Mouse (Mus musculus) E14TG2a.4 (cell line): ENCODE results near the gene Tmco3.
A peak's percentile ranks its signal among the peaks of the same experiment; 100 is the strongest.

Source experiments
- H3K27me3 ChIP-seq: 2 replicates; pipeline ENCODE4 v1.6.1; 2014; ENCODE audit warnings: low read length, control low read depth; ENCODE audit not compliant: insufficient read depth
- H3K36me3 ChIP-seq: 2 replicates; pipeline ENCODE4 v1.6.1; 2014; ENCODE audit warnings: low read length, control low read depth; ENCODE audit not compliant: insufficient read depth
- H3K4me1 ChIP-seq: replicated peaks from 2 replicates; pipeline ENCODE4 v1.6.1; 2014; ENCODE audit warnings: low read depth, low read length, control low read depth
- H3K4me3 ChIP-seq: replicated peaks from 2 replicates; pipeline ENCODE4 v1.5.1; 2014; ENCODE audit warnings: mild to moderate bottlenecking, low read length
- H3K9me3 ChIP-seq: 2 replicates; pipeline ENCODE4 v1.6.1; 2014; ENCODE audit warnings: low read length, control low read depth
- CTCF ChIP-seq: conservative IDR thresholded peaks from 2 replicates; pipeline ENCODE4 v1.5.1; 2014; ENCODE audit warnings: low read length
- NANOG ChIP-seq: IDR thresholded peaks from 2 replicates; pipeline ENCODE4 v1.6.1; 2014; ENCODE audit warnings: borderline replicate concordance, low read length, mixed read lengths
- POU5F1 ChIP-seq: IDR thresholded peaks from 2 replicates; pipeline ENCODE4 v1.6.1; 2014; ENCODE audit warnings: low read length, borderline replicate concordance

Tmco3 gene

GRCm38 (mm10) chr8:13263376-13263775, 24.6 kb upstream of the Tmco3 start:
- H3K4me1 ChIP-seq, result peaks cover under 1% of the 10 kb centered on the region; the same call in 1 of the 2 replicates
- no peaks in the 10 kb centered on the region for H3K9me3 ChIP-seq

GRCm38 (mm10) chr8:13267566-13267965, 20.4 kb upstream of the Tmco3 start:
- Histone ChIP-seq H3K4me1 (peaks cover 8% of the 10 kb centered on the region; the same call in 1 of the 2 replicates), H3K36me3 (peaks cover 22% of the 10 kb centered on the region), H3K27me3 (no peaks in the 10 kb centered on the region), H3K4me3 (no peak overlapping the region), H3K9me3 (no peaks in the 10 kb centered on the region)
- TF ChIP-seq CTCF, result no peak
- TF ChIP-seq NANOG, result no peak
- TF ChIP-seq POU5F1, result no peak

More at GRCm38 (mm10) chr8:13263376-13263775, 24.6 kb upstream of the Tmco3 start:
- Histone ChIP-seq H3K27me3 (no peaks in the 10 kb centered on the region), H3K4me3 (no peak overlapping the region), H3K36me3 (peaks cover 19% of the 10 kb centered on the region; the same call in 1 of the 2 replicates)
- no peak for TF ChIP-seq CTCF
- no peak for TF ChIP-seq NANOG
- no peak for TF ChIP-seq POU5F1

- H3K4me1 ChIP-seq, result peaks cover 8% of the 10 kb centered on the region; the same call in 1 of the 2 replicates
- TF ChIP-seq NANOG (no peak), POU5F1 (no peak), CTCF (no peak)
Measured at GRCm38 (mm10) chr8:13272834-13273233, 15.2 kb upstream of the Tmco3 start.

GRCm38 (mm10) chr8:13276941-13277447, 11.0 kb upstream of the Tmco3 start:
- no peak overlapping the region for H3K4me3 ChIP-seq
- TF ChIP-seq POU5F1 (no peak), CTCF (no peak), NANOG (no peak)
- H3K4me1 ChIP-seq, result no peaks in the 10 kb centered on the region
- H3K9me3 ChIP-seq, result no peaks in the 10 kb centered on the region
- no peaks in the 10 kb centered on the region for H3K27me3 ChIP-seq
- H3K36me3 ChIP-seq, result no peaks in the 10 kb centered on the region

More at GRCm38 (mm10) chr8:13272834-13273233, 15.2 kb upstream of the Tmco3 start:
- Histone ChIP-seq H3K27me3 (no peaks in the 10 kb centered on the region), H3K9me3 (no peaks in the 10 kb centered on the region), H3K4me3 (no peak overlapping the region), H3K36me3 (peaks cover 12% of the 10 kb centered on the region)

- TF ChIP-seq CTCF (peak; percentile 74), POU5F1 (no peak), NANOG (no peak)
Measured at GRCm38 (mm10) chr8:13283200-13283599, 4.8 kb upstream of the Tmco3 start.

GRCm38 (mm10) chr8:13287304-13287691, 692 bp upstream of the Tmco3 start:
- TF ChIP-seq CTCF, result no peak
- no peak for TF ChIP-seq NANOG
- no peak for TF ChIP-seq POU5F1
- Histone ChIP-seq H3K9me3 (no peaks in the 10 kb centered on the region), H3K36me3 (peaks cover 4% of the 10 kb centered on the region; the same call in 1 of the 2 replicates), H3K4me1 (peaks cover 27% of the 10 kb centered on the region), H3K4me3 (peak overlapping the region; percentile 93), H3K27me3 (peaks cover 32% of the 10 kb centered on the region)

More at GRCm38 (mm10) chr8:13283200-13283599, 4.8 kb upstream of the Tmco3 start:
- Histone ChIP-seq H3K4me1 (peaks cover 10% of the 10 kb centered on the region), H3K27me3 (peaks cover 20% of the 10 kb centered on the region), H3K36me3 (no peaks in the 10 kb centered on the region), H3K9me3 (no peaks in the 10 kb centered on the region), H3K4me3 (no peak overlapping the region)

GRCm38 (mm10) chr8:13288646-13289045, 656 bp downstream of the Tmco3 start:
- Histone ChIP-seq H3K4me3 (peak overlapping the region; percentile 93), H3K4me1 (peaks cover 33% of the 10 kb centered on the region), H3K27me3 (peaks cover 32% of the 10 kb centered on the region), H3K9me3 (no peaks in the 10 kb centered on the region), H3K36me3 (peaks cover 10% of the 10 kb centered on the region; the same call in 1 of the 2 replicates)
- TF ChIP-seq NANOG (no peak), POU5F1 (no peak)

GRCm38 (mm10) chr8:13292364-13292763, 4.4 kb downstream of the Tmco3 start:
- H3K4me1 ChIP-seq, result peaks cover 23% of the 10 kb centered on the region
- peaks cover 45% of the 10 kb centered on the region for H3K36me3 ChIP-seq
- H3K9me3 ChIP-seq, result no peaks in the 10 kb centered on the region
- H3K27me3 ChIP-seq, result peaks cover 12% of the 10 kb centered on the region
- no peak for TF ChIP-seq POU5F1
- TF ChIP-seq NANOG, result no peak
- TF ChIP-seq CTCF, result peak; percentile 90
- H3K4me3 ChIP-seq, result peak overlapping the region; percentile 59
